Mouse (Mus musculus) neutrophil, adult 5-6 weeks (primary cell): ENCODE data around the gene Tspo2. TPM values are rescaled to one million over a fixed set of nuclear protein-coding genes. Genes with fewer than 3 reads are reported as not detected.

Source experiments
- total RNA-seq: library from RNA; stranded (forward); fragments of 200-1000 nt; gene quantifications from 2 replicates; pipeline ENCODE4 v1.2.3, GENCODE M21; 2017

Gene Tspo2
- total RNA-seq, 1 experiment from 2014 or later = 3.8 TPM

Other genes with a start within 250 kb of the Tspo2 start
- 172 and 173 TPM in 2 replicates for gene Trem1, start 218.8 kb downstream of the Tspo2 start, total RNA-seq
- 140 and 149 TPM in 2 replicates for gene Trem3, start 203.7 kb downstream of the Tspo2 start, total RNA-seq
- 47.1 and 49.0 TPM in 2 replicates for gene Treml4, start 187.2 kb downstream of the Tspo2 start, total RNA-seq
- gene Treml2, start 152.0 kb downstream of the Tspo2 start, total RNA-seq = 145 and 151 TPM in 2 replicates
- gene B430306N03Rik, start 135.4 kb downstream of the Tspo2 start, total RNA-seq = 99.2 and 102 TPM in 2 replicates
- 2.6 and 3.7 TPM in 2 replicates for gene Trem2, start 105.1 kb downstream of the Tspo2 start, total RNA-seq
- 7.0 and 9.8 TPM in 2 replicates for gene Treml1, start 91.6 kb downstream of the Tspo2 start, total RNA-seq
- gene Nfya, start 41.6 kb downstream of the Tspo2 start, total RNA-seq = 47.7 and 55.0 TPM in 2 replicates
- 92.3 and 97.1 TPM in 2 replicates for gene Oard1, start 41.5 kb downstream of the Tspo2 start, total RNA-seq
- gene Apobec2, start 18.6 kb downstream of the Tspo2 start, total RNA-seq = not detected in 2 replicates
- 5.2 and 11.3 TPM in 2 replicates for gene Unc5cl, start 3.4 kb upstream of the Tspo2 start, total RNA-seq